Mouse (Mus musculus): ENCODE results near the gene Msl1. TPM values are rescaled to one million over a fixed set of nuclear protein-coding genes. Genes with fewer than 3 reads are reported as not detected.

Gene Msl1
- 34.2 and 34.5 TPM in 2 replicates for polyA plus RNA-seq (2015; fragmentation: Nextera tagmentation; extraction: Ambion mirVana)

GRCm38 (mm10) chr11:98795015-98795713 lies at the start of gene Msl1:
Gene Msl1, plus strand, starts transcription at chr11:98795516.
- Histone ChIP-seq H3K4me1 (replicated peaks) (peaks cover 47% of the 10 kb centered on the region), H3K9ac (replicated peaks) (peak within 1 kb of the TSS; percentile 100), H3K27ac (peak within 1 kb of the TSS; percentile 100), H3K4me2 (replicated peaks) (peak within 1 kb of the TSS; percentile 99), H3K4me3 (replicated peaks) (peak within 1 kb of the TSS; percentile 100), H3K36me3 (peaks cover 12% of the 10 kb centered on the region), H3K9me3 (no peaks in the 10 kb centered on the region), H3K27me3 (no peaks in the 10 kb centered on the region)
- ATAC-seq, result peak; percentile 60
- under 1% methylated on average over 69 of the region's 89 CpGs for WGBS

GRCm38 (mm10) chr11:98745932-98746853 lies 49.1 kb upstream of the Msl1 start:
- Histone ChIP-seq H3K9ac (replicated peaks) (peak overlapping the region; percentile 59), H3K4me1 (replicated peaks) (peaks cover 86% of the 10 kb centered on the region), H3K27ac (peak overlapping the region; percentile 98), H3K4me3 (replicated peaks) (peak overlapping the region; percentile 32), H3K9me3 (no peaks in the 10 kb centered on the region), H3K36me3 (no peaks in the 10 kb centered on the region), H3K27me3 (no peaks in the 10 kb centered on the region), H3K4me2 (replicated peaks) (peak overlapping the region; percentile 85)
- ATAC-seq, result no peak
- 49% methylated on average over 12 of the region's 12 CpGs for WGBS

- Histone ChIP-seq H3K9me3 (no peaks in the 10 kb centered on the region), H3K4me2 (replicated peaks) (peak overlapping the region; percentile 85), H3K4me1 (replicated peaks) (peaks cover 94% of the 10 kb centered on the region), H3K27ac (peak overlapping the region; percentile 98), H3K9ac (replicated peaks) (peak overlapping the region; percentile 59), H3K27me3 (no peaks in the 10 kb centered on the region), H3K36me3 (no peaks in the 10 kb centered on the region), H3K4me3 (replicated peaks) (peak overlapping the region; percentile 32)
- ATAC-seq, result peak; percentile 65
- WGBS, result 6% methylated on average over 19 of the region's 19 CpGs
These were observed 48.2 kb upstream of the Msl1 start for GRCm38 (mm10) chr11:98746855-98747693.

GRCm38 (mm10) chr11:98747804-98748505 lies 47.4 kb upstream of the Msl1 start:
- peak overlapping the region; percentile 30 for H3K4me3 ChIP-seq (replicated peaks)
- H3K36me3 ChIP-seq, result no peaks in the 10 kb centered on the region
- H3K4me1 ChIP-seq (replicated peaks), result peaks cover 99% of the 10 kb centered on the region
- ATAC-seq, result no peak
- 15% methylated on average over 6 of the region's 6 CpGs for WGBS
- H3K27ac ChIP-seq, result peak overlapping the region; percentile 98
- peak overlapping the region; percentile 60 for H3K9ac ChIP-seq (replicated peaks)
- no peaks in the 10 kb centered on the region for H3K27me3 ChIP-seq
- H3K4me2 ChIP-seq (replicated peaks), result peak overlapping the region; percentile 85
- no peaks in the 10 kb centered on the region for H3K9me3 ChIP-seq

GRCm38 (mm10) chr11:98748506-98749416 lies 46.6 kb upstream of the Msl1 start:
- ATAC-seq, result peak; percentile 47
- H3K9me3 ChIP-seq, result no peaks in the 10 kb centered on the region
- peak overlapping the region; percentile 98 for H3K27ac ChIP-seq
- peak overlapping the region; percentile 60 for H3K9ac ChIP-seq (replicated peaks)
- peaks cover 99% of the 10 kb centered on the region for H3K4me1 ChIP-seq (replicated peaks)
- peak overlapping the region; percentile 30 for H3K4me3 ChIP-seq (replicated peaks)
- H3K27me3 ChIP-seq, result no peaks in the 10 kb centered on the region
- WGBS, result 13% methylated on average over 15 of the region's 15 CpGs
- H3K4me2 ChIP-seq (replicated peaks), result peak overlapping the region; percentile 85
- peaks cover 5% of the 10 kb centered on the region for H3K36me3 ChIP-seq

GRCm38 (mm10) chr11:98749716-98750115 lies 45.6 kb upstream of the Msl1 start:
- Histone ChIP-seq H3K4me2 (replicated peaks) (peak overlapping the region; percentile 85), H3K9ac (replicated peaks) (peak overlapping the region; percentile 60), H3K4me3 (replicated peaks) (peak overlapping the region; percentile 30), H3K27ac (peak overlapping the region; percentile 98), H3K27me3 (no peaks in the 10 kb centered on the region), H3K36me3 (peaks cover 13% of the 10 kb centered on the region), H3K9me3 (no peaks in the 10 kb centered on the region), H3K4me1 (replicated peaks) (peaks cover 99% of the 10 kb centered on the region)
- ATAC-seq, result no peak
- WGBS, result 9% methylated on average over 4 of the region's 5 CpGs

GRCm38 (mm10) chr11:98750351-98751201 lies 44.7 kb upstream of the Msl1 start:
- peaks cover 96% of the 10 kb centered on the region for H3K4me1 ChIP-seq (replicated peaks)
- peak; percentile 59 for ATAC-seq
- WGBS, result 19% methylated on average over 17 of the region's 17 CpGs
- H3K9me3 ChIP-seq, result no peaks in the 10 kb centered on the region
- peak overlapping the region; percentile 98 for H3K27ac ChIP-seq
- no peaks in the 10 kb centered on the region for H3K27me3 ChIP-seq
- peak overlapping the region; percentile 85 for H3K4me2 ChIP-seq (replicated peaks)
- H3K9ac ChIP-seq (replicated peaks), result peak overlapping the region; percentile 60
- peak overlapping the region; percentile 30; the same call in 1 of the 2 replicates for H3K4me3 ChIP-seq (replicated peaks)
- H3K36me3 ChIP-seq, result peaks cover 17% of the 10 kb centered on the region

GRCm38 (mm10) chr11:98751221-98751782 lies 44.0 kb upstream of the Msl1 start:
- Histone ChIP-seq H3K9ac (replicated peaks) (peak overlapping the region; percentile 60), H3K9me3 (no peaks in the 10 kb centered on the region), H3K27me3 (no peaks in the 10 kb centered on the region), H3K36me3 (peaks cover 23% of the 10 kb centered on the region), H3K27ac (peak overlapping the region; percentile 98), H3K4me3 (replicated peaks) (no peak overlapping the region), H3K4me2 (replicated peaks) (peak overlapping the region; percentile 85), H3K4me1 (replicated peaks) (peaks cover 93% of the 10 kb centered on the region)
- peak; percentile 49 for ATAC-seq
- WGBS, result 22% methylated on average over 6 of the region's 6 CpGs

GRCm38 (mm10) chr11:98752562-98753140 lies 42.7 kb upstream of the Msl1 start:
- Histone ChIP-seq H3K4me2 (replicated peaks) (no peak overlapping the region), H3K27ac (peak overlapping the region; percentile 98), H3K4me1 (replicated peaks) (peaks cover 80% of the 10 kb centered on the region), H3K4me3 (replicated peaks) (no peak overlapping the region), H3K36me3 (peaks cover 37% of the 10 kb centered on the region), H3K9ac (replicated peaks) (0 out of 2 replicates have a peak overlapping the region, but pooled peaks have one; percentile 15), H3K9me3 (no peaks in the 10 kb centered on the region), H3K27me3 (no peaks in the 10 kb centered on the region)
- WGBS, result 88% methylated on average over 10 of the region's 10 CpGs
- ATAC-seq, result no peak

Data from midbrain, embryonic 13.5 days (tissue).